Mouse (Mus musculus): ENCODE data around the gene Snx27.

The Snx27 gene

DNA sequence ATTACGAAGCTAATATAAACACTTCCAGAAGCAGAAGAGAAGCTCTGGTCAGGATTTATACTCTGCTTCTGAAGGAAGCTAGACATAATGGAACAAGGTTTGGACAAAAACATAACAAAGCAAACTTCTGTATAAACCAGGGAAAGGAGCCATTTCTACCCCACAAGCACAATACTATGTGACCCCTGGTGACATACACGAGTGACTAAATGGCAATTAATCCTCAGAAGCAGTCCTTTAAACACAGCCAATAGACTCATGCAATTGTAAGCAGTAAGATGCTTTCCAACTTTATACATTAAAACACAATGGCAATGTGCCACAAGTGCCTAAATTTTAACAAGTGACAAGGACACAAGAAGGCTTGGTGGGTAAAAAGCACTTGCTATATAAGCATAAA is 15.3 kb downstream of the Snx27 start:
- DNase-seq (ENCODE audit: low spot score): no peak

DNA sequence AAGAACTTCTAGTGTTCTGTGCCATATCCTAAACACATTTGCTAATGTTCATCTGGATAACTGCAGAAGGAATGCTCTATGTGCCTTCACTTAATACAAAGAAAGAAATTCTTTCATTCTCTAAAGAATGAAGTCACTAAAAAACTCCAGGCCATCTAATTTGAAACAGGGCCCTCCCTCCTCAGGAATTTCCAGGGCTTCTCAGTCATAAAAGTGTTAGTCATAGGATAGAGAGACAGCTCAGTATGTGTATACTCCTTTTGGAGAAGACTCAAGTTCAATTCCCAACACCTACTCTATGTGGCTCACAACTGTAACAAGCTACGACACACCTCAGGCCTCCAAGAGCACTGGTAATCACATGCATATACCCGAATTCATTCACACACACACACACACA is 17.0 kb downstream of the Snx27 start:
- no peak for DNase-seq (ENCODE audit: low spot score)

DNA sequence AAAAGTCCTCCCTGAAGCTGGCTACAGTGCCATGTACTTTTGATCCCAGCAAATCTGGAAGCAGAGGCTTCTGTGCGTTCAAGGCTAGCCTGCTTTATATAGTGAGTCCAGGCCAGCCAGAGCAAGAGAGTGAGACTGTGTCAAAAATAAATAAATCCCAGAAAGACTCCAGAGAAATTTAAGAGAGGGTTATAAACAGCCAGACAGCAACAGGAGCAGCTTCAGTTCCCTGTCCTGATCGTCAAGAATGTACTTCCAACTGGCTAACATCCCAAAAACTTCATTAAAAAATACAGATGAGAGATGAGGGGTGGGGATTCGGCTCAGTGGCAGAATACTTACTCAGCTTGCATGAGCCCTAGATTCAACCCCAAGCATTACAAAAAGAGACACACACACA is 17.4 kb downstream of the Snx27 start:
- DNase-seq (ENCODE audit: low spot score): no peak

DNA sequence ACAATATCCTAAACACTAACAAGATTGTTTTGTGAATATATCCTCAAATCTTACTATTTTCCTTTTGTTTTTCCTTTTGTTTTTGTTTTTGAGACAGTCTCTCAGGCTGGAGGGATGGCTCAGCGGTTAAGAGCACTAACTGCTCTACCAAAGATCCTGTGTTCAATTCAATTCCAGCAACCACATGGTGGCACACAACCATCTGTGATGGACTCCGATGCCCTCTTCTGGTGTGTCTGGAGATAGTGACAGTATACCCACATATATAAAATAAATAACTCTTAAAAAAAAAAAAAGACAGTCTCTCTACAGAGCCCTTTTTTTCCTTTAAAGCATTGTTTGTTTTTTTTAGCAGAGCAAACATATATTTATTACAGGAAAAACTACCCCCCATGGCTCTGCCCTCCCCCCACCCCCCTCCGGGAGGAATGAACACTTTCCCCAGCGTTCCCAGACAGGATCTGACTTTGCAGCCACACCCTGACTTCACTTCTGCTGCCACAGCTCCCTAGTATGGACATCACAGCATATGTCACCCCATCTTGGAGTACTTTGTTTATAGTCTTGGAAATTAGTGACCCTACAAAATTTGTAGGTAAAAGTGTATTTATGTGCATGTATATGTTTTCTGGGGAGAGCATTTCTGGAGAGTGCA is 18.0 kb downstream of the Snx27 start:
- no peak for DNase-seq (ENCODE audit: low spot score)

DNA sequence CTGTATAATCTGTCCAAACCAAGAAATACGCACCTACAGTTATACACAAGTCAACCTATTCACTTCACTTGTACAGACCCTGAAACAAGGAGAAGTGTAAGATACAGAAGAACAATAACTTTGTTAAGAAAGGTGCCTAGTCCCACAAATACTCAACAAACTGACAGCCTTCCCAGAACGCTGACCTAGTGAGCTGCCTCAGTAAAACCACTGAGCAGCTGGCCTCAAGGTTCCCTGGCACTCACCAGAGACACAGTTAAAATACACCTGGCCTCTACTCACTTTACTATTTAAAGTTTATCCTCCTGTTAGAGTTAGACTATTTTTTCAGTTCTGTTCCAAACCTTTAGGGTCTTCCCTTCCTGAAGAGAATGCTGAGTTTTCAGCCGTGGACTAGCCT is 19.4 kb downstream of the Snx27 start:
- DNase-seq (ENCODE audit: low spot score): no peak

DNA sequence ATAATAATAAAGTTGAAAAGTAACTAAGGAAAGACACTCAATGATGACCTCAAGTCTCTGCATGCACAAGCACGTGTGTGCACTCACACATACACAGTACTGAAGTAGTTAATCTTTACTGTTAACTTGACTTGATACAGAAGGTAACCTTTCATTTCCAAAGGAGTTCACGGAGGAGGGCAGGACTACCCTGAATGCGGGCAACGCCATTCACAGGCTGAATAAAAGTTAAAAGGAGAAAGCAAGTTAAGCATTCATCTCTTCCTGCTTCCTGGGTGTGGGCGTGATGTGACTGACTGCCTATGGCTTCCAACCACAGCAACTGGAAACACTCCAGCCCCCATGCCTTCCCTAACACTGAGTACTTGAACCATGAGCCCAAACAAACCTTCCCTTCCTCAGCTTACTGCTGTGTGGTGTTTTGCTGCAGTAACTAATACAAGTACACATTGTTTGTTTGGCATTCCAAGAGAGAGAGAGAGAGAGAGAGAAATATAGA is 22.5 kb downstream of the Snx27 start:
- no peak for DNase-seq (ENCODE audit: low spot score)

DNA sequence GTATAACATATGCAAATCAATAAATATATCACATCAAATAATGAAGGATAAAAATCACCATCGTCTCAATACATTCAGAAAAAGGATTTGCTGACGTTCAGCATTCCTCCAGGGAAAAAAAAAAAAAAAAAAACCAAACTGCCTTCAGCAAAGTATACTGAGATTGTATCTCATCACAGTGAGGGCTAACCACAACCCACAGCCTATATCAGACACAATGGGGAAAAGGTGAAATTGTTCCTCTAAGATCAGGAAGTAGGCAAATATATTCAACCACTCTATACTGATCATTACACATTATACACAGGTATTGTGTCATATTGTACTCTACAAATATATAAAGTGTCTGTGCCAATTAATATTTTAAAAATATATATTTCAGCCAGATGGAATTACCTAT is 33.5 kb downstream of the Snx27 start:
- DNase-seq (ENCODE audit: low spot score): no peak

DNA sequence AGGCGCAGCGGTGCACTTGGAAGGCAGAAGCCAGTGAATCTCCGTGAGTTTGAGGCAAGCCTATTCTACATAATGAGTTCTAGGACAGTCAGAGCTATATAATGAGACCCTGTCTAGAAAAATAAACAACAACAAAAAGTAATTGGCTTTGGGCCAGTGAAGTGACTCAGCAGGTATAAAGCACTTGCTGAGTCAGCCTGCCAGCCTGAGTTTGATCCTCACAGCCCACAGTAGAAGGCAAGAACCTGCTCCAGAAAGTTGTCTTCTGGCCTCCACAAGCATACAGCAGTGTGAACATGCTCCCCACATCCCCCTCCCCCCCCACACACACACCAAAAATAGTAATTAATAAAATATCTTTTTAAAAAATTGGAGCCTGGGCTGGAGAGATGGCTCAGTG is 45.3 kb downstream of the Snx27 start:
- DNase-seq (ENCODE audit: low spot score): peak; percentile 38

DNA sequence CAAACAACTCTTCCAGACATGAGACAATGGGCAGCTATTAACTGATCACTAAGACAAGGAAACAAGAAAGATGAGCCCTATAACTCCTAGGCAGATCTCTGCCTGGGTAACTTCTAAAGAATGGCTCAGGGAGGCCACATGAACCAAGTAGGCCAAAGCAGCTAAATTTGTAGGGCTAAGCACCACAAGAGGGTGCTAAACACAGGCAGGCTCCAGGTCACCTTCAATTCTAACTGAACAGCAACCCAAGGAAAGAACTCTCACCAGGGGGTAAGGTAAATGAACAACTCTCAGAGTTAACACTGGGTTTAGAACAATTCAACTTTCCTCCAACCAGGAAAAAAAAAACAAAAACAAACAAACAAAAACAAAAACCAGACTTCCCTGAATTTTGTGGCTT is 48.5 kb downstream of the Snx27 start:
- peak; percentile 19 for DNase-seq (ENCODE audit: low spot score)

DNA sequence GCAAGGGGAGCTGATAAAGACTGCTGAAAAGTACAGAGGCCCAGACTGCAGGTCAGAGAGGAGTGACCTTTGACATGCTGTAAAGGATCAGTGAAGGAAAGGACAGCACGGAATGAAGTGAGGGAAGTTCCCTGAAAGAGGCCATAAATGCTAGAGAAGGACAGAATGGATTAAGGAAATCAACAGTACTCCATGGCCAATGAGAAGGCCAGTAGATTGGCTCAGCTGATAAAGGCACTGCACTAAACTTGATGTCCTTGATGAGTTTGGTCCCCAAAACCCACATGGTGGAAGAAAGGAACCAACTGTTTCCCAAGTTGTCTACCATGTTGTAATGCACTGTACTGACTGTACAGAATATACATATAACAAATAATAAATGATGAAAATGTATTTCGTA is 55.8 kb downstream of the Snx27 start:
- DNase-seq (ENCODE audit: low spot score): no peak

DNA sequence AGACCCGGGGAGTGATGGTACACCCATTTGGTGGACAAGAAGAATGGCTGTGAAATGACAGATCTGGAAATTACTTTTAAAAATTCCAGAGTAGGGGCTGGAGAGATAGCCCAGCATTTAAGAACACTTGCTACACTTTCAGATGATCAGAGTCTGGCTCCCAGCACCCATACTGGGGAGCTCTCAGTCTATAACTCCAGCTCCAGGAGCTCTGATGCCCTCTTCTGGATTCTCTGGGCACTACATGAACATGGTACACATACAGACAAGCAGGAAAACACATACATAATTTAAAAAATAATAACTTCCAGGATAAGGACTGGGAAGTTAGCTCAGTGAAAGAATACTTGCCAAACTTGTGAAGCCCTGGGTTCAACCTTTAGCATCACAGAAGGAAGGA is 75.9 kb downstream of the Snx27 start:
- no peak for DNase-seq (ENCODE audit: low spot score)

DNA sequence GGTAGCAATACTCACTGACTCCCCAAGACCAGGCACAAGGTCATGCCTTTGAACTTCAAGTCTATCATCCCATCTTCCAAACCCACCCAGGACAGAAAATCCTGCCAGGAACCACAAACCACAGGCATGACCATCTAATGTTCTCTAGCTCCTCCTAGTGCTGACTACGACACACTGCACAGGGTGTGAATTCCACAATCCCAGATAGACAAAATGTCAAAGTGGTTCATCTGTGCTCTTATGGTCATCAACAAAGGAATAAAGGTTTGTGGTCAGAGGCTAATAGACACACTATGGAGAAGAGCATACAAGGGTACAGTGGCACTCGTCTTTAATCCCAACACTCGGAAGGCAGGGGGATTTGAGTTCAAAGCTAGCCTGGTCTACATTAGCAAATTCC is 80.3 kb downstream of the Snx27 start:
- peak; percentile 54 for DNase-seq (ENCODE audit: low spot score)

DNA sequence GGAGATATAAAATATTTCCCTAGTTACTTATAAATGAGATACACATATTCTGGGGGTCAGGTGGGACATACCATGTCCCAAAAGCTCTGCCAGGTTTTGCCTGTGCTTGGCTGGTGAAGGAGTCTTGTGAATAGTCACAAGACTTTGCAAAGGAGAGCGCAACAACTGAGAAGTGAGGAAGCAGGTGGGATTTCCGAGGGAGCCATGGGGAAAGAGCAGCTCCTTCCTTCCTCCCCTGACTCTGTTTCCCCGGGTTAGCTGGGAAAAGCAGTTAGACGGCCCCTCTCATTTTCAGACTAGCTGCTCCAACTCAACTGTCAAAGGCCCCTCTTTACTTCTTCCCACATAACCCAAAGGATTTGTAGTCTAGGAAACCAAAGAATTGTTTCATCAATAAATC is 85.4 kb downstream of the Snx27 start:
- no peak for DNase-seq (ENCODE audit: low spot score)

DNA sequence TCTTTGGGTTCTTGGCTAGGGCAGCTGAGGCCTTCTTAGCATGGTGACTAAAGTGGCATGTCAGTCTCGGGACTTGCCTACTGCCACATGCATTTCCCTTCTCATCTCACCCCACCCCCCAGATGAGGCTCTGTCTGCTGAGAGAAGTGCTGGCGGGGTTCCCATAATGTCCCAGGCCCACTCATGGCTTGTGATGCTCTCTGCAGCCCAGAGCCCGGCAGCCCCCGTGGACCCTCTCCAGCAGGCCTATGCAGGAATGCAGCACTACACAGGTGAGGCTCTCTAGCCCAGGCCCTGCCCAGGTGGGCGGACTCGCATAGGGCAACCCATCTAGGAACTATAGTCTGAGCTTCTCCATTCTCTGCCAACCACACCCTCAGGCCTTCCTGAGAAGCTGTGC is 94.9 kb downstream of the Snx27 start:
- no peak for DNase-seq (ENCODE audit: low spot score)

DNA sequence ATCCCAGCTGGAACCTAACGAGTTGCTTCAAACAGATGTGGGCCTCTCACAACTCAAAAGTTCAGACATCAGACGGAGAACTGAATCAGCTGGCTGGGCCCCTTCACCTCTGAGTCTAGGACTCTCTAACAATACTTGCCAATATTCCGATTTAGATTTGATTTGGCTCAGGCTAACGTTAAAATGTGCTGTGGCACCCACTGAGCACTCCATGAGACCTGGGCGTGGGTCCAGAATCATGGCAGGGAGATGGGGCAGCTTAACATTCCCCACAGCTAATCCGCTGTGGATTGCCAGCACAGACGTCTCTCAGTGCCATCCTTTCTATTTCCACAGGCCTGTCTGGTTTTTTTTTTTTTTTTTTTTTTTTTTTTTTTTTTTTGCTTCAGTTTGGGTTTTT is 96.6 kb downstream of the Snx27 start:
- DNase-seq (ENCODE audit: low spot score): no peak

DNA sequence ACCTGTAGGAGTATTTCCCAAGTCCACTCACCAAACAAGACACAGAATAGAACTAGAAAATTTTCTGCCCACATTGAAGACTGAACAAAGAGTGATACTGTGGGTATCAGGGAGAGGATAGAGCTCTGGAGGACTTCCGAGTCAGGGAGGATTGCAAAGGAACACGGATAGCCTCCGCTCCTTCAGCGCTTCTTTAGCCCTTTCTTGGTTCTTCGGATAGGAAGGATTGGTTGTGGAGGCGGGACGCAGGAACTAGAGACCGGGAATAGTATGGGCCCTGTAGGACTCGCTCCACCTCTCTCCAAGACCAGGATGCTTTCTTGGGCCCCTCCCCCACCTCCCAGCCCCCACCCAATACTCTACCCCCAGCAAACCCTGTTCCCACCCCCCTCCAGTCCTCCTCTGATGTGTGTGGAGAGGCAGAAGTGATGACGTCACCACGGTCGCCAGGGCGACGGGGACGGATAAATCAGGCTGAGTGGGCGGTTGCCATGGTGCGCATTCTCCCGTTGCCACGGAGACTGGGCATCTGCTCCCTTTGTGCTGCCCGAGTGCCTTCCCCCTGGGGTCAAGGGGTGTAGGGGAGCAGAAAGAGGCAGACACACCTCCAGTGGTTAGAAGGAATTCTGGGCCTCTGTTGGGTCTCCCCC is 98.6 kb downstream of the Snx27 start:
- DNase-seq (ENCODE audit: low spot score): peak; percentile 91

DNA sequence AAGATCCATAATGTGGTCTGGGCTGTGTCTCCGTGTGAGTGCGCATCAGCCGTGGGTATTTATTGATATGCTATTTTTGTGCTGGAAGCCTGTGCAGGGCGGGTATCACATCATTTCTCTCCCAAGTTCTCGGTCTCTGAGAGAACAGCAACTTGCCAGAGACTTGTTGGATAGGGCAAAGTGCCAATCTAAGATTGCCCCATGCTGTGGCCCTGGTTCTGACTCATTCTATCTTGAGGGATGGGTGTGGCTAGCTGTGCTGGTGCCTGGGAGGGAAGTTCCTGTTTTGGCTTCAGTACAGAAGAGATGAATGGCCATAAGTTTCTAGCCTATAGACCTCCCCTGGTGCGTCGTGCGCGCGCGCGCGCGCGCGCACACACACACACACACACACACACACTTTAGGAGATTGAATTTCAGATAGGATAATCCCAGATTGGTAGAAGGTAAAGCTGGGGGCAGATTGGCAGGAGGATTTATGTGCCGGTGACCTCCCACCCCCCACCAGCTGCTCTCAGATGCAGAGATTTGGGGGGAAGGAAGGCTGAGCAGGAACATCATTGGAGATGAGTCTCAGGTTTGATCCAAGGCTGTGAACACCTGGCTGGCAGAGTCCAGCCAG is 99.6 kb downstream of the Snx27 start:
- DNase-seq (ENCODE audit: low spot score): peak; percentile 84

DNA sequence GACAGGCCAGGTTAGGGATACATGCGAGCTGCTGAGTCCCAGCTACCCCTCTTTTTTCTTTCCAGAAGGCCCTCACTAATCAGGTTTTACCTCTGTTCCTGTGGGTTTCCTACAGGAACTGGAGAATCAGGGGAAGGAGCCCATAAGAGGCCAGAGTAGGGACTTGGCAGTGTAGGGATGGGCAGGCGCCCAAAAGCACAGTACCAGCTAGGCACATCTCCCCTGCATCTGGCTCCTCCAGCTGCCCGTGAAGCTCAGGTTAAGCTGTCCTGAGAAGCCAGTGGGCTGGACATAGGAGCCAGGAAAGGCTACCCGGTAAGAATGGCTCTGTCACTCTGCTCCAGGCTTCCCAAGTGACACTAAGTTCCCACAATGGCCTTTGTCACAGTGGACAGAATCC is 101.1 kb downstream of the Snx27 start:
- DNase-seq (ENCODE audit: low spot score): peak; percentile 53

DNA sequence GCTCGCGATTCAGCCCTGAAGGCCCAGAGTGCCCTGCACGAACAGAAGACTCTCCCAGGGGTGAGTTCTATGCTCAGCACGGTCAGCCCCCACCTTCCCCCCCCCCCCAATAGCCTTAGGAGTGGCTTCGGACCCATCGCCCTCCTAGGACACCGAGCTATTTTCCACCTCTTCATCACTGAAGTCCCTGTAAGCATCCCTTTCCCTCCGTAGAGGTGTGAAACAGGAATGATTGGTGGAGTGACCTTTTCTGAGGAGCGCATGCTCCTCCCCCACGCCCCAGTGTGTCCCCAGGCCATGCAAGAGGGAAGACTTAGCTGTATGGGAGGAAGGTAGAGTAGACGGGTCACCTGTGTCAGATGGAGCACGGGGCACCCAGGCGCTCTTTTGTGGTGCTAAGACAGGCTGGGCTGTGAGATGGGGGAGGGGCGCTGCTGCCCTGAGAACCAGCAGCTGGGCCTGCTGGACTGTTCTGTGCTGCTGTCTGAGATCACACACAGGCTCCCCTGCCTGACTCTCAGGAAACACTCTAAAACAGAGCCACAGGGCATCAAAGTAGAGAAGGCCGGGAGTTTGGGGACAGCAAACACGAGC is 102.1 kb downstream of the Snx27 start, which contains the start of gene Riiad1:
Gene Riiad1, minus strand, starts transcription at position 51 of the 594 bp plus-strand sequence.
- peak; percentile 61 for DNase-seq (ENCODE audit: low spot score)

DNA sequence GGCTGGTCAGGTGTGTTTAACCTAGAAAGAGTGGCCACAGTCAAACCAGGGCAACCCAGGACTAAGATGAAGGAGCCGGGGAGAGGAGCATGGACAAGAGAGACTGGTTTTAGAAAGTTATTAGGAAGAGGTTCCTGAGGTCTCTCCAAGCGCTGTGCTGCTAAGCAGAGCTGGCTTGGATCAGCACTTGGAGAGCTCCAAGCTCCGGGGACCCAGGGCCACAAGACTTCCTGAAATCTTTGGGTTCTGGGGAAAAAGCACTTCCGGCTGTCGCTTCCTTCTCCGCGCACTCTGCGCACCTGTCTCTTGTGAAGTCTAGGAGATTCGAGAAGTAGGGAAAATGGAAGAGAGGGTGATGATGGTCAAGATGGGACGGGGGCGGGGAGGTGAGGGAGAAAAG is 103.0 kb downstream of the Snx27 start:
- DNase-seq (ENCODE audit: low spot score): no peak

DNA sequence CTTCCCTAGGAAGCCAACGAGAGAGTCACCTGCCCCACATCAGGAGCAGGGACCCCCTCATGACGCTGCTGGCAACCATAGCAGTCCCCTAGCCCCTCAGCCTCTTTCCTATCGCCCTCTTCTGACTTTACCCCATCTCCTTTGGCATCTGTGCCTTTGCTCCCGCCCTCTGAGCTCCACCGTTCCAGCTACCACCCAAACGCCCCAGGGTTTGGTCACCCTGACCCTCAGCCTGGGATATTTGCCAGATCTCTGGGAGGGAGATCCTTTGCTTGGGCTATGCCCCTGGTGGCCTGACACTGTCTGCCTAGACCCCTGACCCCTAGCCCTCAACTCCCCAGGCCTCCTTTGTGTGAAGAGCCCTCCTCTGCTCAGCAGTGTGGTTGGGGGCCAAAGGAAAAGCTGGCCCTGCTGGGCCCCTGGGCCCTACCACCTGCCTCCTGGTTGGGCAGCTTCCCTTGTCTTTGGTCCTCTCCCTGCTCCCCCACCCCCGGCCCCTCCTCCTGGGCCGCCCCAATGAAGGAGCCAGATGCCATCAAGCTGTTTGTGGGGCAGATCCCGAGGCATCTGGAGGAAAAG is 103.8 kb downstream of the Snx27 start:
- peak; percentile 59 for DNase-seq (ENCODE audit: low spot score)

DNA sequence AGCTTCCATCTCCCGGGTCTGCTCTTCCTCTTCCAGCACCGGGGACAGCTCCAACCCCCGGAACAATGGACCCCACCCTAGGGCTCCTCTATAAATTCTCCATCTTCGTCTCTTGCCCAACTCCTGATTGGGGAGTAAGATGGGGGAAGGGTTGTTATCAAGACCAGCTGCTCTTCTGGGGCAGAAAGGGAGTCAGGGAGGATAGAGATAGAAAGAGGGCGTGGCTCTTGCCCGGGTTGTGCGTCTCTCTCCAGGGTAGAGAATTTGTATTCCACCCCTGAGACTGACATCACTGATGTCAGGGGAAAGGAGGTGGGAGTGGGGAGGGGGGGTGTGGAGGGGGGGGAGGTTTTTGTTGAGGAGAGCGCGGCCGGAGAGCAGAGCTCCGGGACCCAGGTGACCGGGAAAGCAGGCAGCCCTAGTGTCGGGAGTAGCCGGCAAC is 104.5 kb downstream of the Snx27 start, which contains the start of gene Celf3:
Gene Celf3, plus strand, starts transcription at position 315 of the 442 bp plus-strand sequence.
- DNase-seq (ENCODE audit: low spot score): peak; percentile 91

All from MN1 (cell line).